Mouse (Mus musculus): ENCODE measurements around the gene Glt8d2. TPM values are rescaled to one million over a fixed set of nuclear protein-coding genes. Genes with fewer than 3 reads are reported as not detected.

Glt8d2 gene
- polyA plus RNA-seq, 1 experiment from 2014 or later, result 4.3 TPM

Other genes starting within 250 kb of the Glt8d2 start
- not detected in 2 replicates for gene Gm1553, start 198.0 kb downstream of the Glt8d2 start, polyA plus RNA-seq (2015; fragmentation: Nextera tagmentation; extraction: Ambion mirVana)
- gene 1190007I07Rik, start 67.4 kb downstream of the Glt8d2 start, polyA plus RNA-seq (2015; fragmentation: Nextera tagmentation; extraction: Ambion mirVana), result 30.9 and 34.5 TPM in 2 replicates
- 110 and 123 TPM in 2 replicates for gene Tdg, start 60.8 kb downstream of the Glt8d2 start, polyA plus RNA-seq (2015; fragmentation: Nextera tagmentation; extraction: Ambion mirVana)
- gene Hcfc2, start 5.5 kb upstream of the Glt8d2 start, polyA plus RNA-seq (2015; fragmentation: Nextera tagmentation; extraction: Ambion mirVana), result 30.9 and 42.0 TPM in 2 replicates
- 43.5 and 48.0 TPM in 2 replicates for gene Nfyb, start 73.5 kb upstream of the Glt8d2 start, polyA plus RNA-seq (2015; fragmentation: Nextera tagmentation; extraction: Ambion mirVana)
- 92.6 and 102 TPM in 2 replicates for gene Txnrd1, start 143.3 kb upstream of the Glt8d2 start, polyA plus RNA-seq (2015; fragmentation: Nextera tagmentation; extraction: Ambion mirVana)
- gene Eid3, start 176.0 kb upstream of the Glt8d2 start, polyA plus RNA-seq (2015; fragmentation: Nextera tagmentation; extraction: Ambion mirVana), result 0.23 and 0.26 TPM in 2 replicates

Measured in lung, embryonic 16.5 days (tissue).